Mouse (Mus musculus) brown adipose tissue, adult 24 weeks (tissue): ENCODE results near the gene Vps33b. TPM values are rescaled to one million over a fixed set of nuclear protein-coding genes. Genes with fewer than 3 reads are reported as not detected.
"Not testable (repeated sequence)": the region's sequence is repeated elsewhere in the genome, so short reads cannot be mapped to it uniquely, and the experiment has no call there.

ENCODE experiments used
- H3K27ac ChIP-seq: fragments of 200-500 bp; replicated peaks from 2 replicates; pipeline ENCODE4 v1.5.1; 2012; ENCODE audit warnings: low read depth, mild to moderate bottlenecking, low read length
- H3K4me1 ChIP-seq: fragments of 200-500 bp; 2 replicates; pipeline ENCODE4 v1.6.1; 2012; ENCODE audit warnings: low read length, mixed read lengths; ENCODE audit not compliant: control insufficient read depth, insufficient read depth, insufficient read length
- H3K4me3 ChIP-seq: fragments of 200-500 bp; 2 replicates; pipeline ENCODE4 v1.5.1; 2012; ENCODE audit warnings: low read depth, mild to moderate bottlenecking, low read length, moderate library complexity; ENCODE audit not compliant: insufficient read depth
- polyA plus RNA-seq: library from polyadenylated mRNA; stranded (reverse); fragments of >200 nt; gene quantifications from 2 replicates; pipeline ENCODE4 v1.2.4, GENCODE M21; 2012; ENCODE audit not compliant: missing spikeins, insufficient read depth, insufficient read length

The Vps33b gene
- polyA plus RNA-seq, 1 experiment: 6.4 TPM

DNA sequence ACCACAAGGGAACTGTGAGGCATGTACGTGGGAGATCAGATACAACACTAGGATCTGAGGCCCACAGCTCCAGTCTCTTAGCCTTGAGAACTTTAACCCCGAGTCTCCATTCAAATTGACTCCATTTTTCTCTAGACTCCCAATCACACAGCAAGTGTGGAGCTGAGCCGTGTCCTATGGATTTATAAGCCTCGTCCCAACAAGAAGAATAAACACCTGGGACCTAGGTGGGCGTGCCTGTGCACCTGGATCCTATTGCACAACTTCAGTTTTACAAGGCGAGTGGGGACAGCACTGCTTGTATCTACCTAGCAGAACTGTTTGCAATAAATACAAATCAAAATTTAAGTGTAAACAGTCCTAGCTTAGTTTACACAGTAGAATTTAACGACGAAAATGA, 53.9 kb downstream of the Vps33b start:
- Histone ChIP-seq H3K4me3 (peak overlapping the region; percentile 81), H3K4me1 (peaks cover 2% of the 10 kb centered on the region; the same call in 1 of the 2 replicates), H3K27ac (no peak overlapping the region)

GRCm38 (mm10) chr7:80324043-80324815, 54.8 kb downstream of the Vps33b start, which contains the start of gene Rccd1:
Gene Rccd1 (minus strand): TSS chr7:80324454.
- H3K27ac ChIP-seq: peak within 1 kb of the TSS; percentile 99
- H3K4me3 ChIP-seq: peak within 1 kb of the TSS; percentile 81
- peaks cover 2% of the 10 kb centered on the region; the same call in 1 of the 2 replicates for H3K4me1 ChIP-seq

DNA sequence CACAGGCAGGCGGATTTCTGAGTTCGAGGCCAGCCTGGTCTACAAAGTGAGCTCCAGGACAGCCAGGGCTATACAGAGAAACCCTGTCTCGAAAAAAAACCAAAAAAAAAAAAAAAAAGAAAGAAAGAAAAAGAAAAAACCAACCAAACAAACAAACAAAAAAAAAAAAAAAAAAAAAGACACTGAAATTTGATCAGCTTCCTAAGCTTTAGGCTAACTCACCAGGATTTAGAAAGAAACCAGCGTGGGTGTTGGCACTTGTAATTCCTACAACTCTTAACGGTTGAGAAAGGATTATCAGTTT, 55.3 kb downstream of the Vps33b start:
- not testable (repeated sequence) for H3K4me3 ChIP-seq
- peak overlapping the region; percentile 52 for H3K27ac ChIP-seq

DNA sequence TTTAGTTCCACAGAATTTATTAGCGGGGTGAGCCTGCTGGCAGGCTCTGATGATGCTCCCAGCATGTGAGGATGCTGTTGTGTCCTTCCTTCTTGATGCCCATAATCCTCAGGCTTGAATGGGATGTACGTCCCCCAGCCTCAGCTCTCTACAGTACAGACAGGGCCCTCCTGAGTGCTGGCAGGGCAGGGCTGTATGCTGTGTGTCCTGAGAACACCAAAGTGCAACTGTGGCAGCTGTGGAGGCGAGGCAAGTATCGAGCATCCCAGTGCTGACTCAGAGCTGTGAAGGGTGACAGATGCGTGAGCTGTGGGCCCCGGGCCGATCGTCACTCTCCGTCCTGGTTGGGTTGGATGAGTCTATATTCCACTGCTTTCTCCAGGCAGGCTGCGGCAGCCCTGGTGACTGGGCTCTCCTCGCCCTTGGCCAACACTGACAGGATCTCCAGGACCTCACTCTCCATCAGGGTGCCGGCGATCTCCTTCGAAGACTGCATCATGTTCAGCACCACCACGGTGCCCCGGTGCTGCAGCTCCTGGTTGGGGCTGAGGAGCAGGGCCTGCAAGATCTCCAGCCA, 55.9 kb downstream of the Vps33b start:
- Histone ChIP-seq H3K27ac (0 out of 2 replicates have a peak overlapping the region, but pooled peaks have one; percentile 10), H3K4me1 (peaks cover 2% of the 10 kb centered on the region; the same call in 1 of the 2 replicates), H3K4me3 (no peak overlapping the region)

More for the DNA sequence above, 55.3 kb downstream of the Vps33b start:
- not testable (repeated sequence) for H3K4me1 ChIP-seq

DNA sequence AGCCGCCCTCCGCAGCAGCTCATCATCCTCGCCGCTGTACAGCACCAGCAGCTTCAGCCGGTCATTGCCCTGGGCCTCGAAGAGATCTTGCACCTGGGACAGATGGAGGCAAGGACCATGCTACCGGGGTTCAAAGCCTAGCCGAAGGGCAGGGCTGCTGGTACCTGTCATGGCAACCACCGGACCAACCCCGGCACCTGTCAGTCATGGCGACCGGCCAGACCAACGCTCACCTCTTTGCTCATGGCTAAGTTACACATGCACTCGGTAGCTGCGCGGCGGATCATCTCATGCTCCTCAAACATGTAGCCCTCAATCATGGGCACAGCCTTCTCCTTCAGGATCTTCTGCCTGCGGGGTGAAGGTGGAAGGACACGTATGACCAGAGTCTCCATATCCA, 56.6 kb downstream of the Vps33b start:
- Histone ChIP-seq H3K4me1 (peaks cover 2% of the 10 kb centered on the region; the same call in 1 of the 2 replicates), H3K4me3 (no peak overlapping the region), H3K27ac (no peak overlapping the region)

GRCm38 (mm10) chr7:80330278-80330677, 60.8 kb downstream of the Vps33b start:
- Histone ChIP-seq H3K4me3 (no peak overlapping the region), H3K4me1 (no peaks in the 10 kb centered on the region), H3K27ac (no peak overlapping the region)

DNA sequence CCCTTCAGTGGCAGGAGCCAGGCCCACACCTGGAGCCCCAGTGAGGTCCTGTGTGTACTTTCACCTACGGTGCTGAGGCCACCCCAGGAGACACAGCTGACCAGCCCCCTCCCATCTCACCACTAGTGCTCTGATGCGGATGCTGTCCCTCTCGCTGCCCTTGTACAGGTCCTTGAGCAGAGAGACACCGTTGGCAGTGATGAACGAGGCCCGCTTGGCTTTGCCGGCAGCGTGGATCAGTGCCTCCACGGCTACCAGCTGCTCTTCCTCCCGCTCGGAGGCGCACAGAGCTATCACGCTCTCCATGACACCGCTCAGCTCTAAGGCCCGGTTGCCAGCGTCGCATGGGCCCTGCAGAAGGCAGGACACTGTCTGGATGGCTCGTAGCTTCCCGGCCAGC, 62.0 kb downstream of the Vps33b start:
- Histone ChIP-seq H3K4me1 (no peaks in the 10 kb centered on the region), H3K4me3 (no peak overlapping the region), H3K27ac (no peak overlapping the region)

GRCm38 (mm10) chr7:80334848-80335247, 65.4 kb downstream of the Vps33b start:
- Histone ChIP-seq H3K27ac (no peak overlapping the region), H3K4me3 (no peak overlapping the region), H3K4me1 (peaks cover 3% of the 10 kb centered on the region)

DNA sequence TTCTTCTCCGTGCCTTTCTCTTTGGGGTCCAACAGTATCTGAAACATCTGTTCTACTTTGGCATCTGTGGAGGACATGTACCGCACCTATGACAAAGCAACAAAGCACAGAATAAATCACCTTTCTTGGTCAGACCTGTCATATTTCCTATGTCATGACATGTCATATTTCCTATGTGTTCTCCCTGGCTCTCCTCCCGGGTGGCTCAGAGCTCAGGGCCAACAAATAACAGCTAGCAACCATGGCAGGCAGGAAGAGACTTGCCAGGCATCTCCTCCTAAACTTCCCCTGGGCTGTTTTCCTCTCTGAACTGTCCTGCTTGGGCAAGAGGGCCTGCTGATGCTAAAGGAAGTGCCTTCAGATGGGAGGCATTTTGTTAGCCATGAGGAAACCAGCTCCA, 67.5 kb downstream of the Vps33b start:
- peaks cover 3% of the 10 kb centered on the region for H3K4me1 ChIP-seq
- H3K4me3 ChIP-seq: no peak overlapping the region
- H3K27ac ChIP-seq: no peak overlapping the region

DNA sequence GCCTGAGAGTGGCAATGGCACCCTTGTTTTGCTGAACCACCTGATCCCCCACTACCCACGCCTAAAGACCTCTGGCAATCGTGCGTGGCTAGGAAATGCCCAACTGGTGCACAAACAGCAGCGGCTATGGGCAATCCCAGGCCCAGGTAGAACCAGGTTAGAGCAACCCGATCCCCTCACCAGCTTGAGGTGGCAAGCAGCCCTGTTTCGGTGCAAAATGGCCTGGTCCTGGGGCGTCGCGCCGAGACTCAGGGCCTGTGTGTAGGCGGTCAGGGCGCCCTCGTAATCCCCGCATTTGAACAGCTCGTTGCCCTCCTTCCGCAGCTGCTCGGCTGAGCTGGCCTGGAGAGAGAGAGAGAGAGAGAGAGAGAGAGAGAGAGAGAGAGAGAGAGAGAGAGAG, 69.9 kb downstream of the Vps33b start:
- Histone ChIP-seq H3K4me1 (peaks cover 8% of the 10 kb centered on the region), H3K4me3 (peak overlapping the region; percentile 91), H3K27ac (no peak overlapping the region)

GRCm38 (mm10) chr7:80339793-80340628, 70.6 kb downstream of the Vps33b start:
- peaks cover 8% of the 10 kb centered on the region for H3K4me1 ChIP-seq
- peak overlapping the region; percentile 79 for H3K27ac ChIP-seq
- peak overlapping the region; percentile 91 for H3K4me3 ChIP-seq

- Histone ChIP-seq H3K4me3 (peak within 1 kb of the TSS; percentile 91), H3K27ac (peak within 1 kb of the TSS; percentile 79), H3K4me1 (peaks cover 8% of the 10 kb centered on the region)
Observed at GRCm38 (mm10) chr7:80340793-80341192, 71.3 kb downstream of the Vps33b start, which contains the start of gene Unc45a. Gene Unc45a (minus strand): TSS chr7:80341005.
